Mouse (Mus musculus) kidney, adult 10 weeks (tissue): ENCODE results near the gene Fbxo5. TPM values are rescaled to one million over a fixed set of nuclear protein-coding genes. Genes with fewer than 3 reads are reported as not detected.

Experiments used
- polyA plus RNA-seq: library from polyadenylated mRNA; stranded (reverse); fragments of 350-450 nt; fragmentation: Illumina TruSeq; extraction: RNeasy Lipid Tissue Mini Kit (QIAGEN cat#74804); gene quantifications from one replicate; pipeline ENCODE4 v1.2.3, GENCODE M21; 2014; ENCODE audit warnings: low read depth, low replicate concordance

Fbxo5 gene
- 3.0 TPM for polyA plus RNA-seq

DNA sequence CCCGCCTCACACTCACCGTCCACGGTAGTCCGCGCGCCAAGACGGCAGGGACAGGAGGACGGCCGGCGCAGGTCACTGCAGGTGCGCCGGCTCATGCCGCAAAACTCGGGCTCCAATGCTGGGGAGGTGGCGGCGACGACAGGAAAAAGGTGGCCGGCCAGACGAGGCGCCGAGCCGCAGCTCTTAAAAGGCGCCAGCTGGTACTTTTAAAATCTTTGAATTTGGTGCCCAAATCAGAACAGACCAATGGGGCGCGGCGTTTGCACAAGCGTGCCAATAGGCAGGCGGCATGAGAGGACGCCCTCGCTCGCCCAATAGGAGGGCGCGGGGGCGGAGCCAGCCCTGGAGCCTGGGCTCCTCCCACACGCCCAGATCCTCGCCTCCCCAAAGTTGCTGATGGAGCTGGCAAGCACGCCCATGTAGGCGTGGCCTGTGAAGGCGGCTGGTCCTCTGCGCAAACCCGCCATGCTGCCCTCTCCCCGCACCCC is at the start of gene Fbxo5:
TSS of gene Fbxo5 (minus strand) at position 358 of the 488 bp plus-strand sequence.

DNA sequence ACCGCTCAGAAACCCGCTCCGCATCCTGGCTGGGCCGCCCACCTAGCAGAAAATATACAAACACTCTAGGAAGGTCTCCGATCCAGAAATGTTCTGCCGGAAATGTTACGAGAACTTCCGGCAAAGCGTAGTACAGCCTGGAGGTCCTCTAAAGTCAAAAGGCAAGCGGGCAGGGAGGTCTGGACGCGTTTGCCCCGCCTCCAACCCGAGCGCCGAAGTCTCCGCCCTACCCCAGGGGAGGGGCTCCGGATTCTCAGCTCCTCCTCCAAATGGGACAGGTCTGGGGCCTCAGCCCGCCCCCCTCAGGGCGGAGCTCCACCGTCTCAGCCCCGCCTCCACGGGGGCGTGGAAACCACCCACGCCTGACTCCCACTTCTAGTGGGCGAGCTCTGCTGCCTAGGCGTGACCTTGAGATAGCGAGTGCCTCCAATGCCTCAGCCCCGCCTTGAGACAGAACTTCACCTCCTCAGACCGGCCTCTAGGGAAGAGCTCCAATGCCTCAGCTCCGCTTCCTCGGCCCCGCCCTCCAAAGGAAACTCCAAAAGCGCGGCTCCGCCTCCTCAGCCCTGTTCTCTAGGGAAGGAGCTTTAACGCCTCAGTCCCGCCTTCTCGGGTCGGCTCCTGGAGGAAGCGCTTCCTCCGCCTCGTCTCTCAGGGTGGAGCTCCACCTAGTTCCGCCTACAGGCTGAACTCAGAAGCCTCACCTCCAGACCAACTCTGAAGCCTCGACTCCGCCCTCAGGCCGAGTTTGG is 18.5 kb upstream of the Fbxo5 start, which contains the start of gene Mtrf1l:
TSS of gene Mtrf1l (minus strand) at position 171 of the 752 bp plus-strand sequence.

Other genes starting within 250 kb of the Fbxo5 start
- 12.7 TPM for gene Myct1, start 211.8 kb downstream of the Fbxo5 start, polyA plus RNA-seq
- not detected for gene Vip, start 166.4 kb downstream of the Fbxo5 start, polyA plus RNA-seq
- 31.8 TPM for gene Mtrf1l, start 18.3 kb upstream of the Fbxo5 start, polyA plus RNA-seq
- not detected for gene Rgs17, start 116.8 kb upstream of the Fbxo5 start, polyA plus RNA-seq